Mouse (Mus musculus) yolk sac, embryonic 10.5 days (tissue): ENCODE measurements around the gene Dnajc5.

Experiments
- DNase-seq: peaks from one replicate; pipeline ENCODE4 v3.0.0-alpha.2; 2017; ENCODE audit warnings: low spot score

Gene Dnajc5

DNA sequence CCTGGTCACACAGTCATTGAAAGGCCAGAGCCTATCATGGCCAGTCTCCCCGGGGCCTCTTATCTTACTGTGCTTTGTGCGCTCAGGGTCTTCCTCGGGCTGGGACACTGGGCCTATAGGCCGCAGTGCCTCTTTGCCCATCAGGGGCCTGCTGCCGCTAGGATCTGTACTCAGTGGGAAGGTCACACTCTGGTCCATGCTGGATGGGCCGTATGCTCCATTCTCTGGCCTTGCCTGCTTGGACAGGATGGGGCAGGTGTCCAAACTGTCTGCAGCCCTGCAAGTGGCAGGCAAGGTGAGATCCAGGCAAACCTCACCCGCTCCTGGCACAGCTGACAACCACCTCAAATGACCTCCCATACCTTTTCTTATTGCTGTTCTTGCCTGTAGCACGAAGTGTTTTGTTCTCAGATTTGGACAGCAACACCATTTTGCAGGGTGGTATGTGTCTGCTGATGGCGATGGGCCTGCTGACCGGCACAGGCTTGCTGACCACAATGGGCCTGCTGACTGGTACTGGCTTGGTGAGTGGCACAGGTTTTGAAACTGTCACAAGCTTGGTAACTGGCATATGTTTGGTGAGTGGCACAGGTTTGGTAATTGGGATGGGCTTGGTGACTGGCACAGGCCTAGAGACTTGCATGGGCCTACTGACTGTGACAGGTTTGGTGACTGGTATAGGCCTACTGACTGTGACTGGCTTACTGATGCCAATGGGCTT is 68.9 kb downstream of the Dnajc5 start:
- DNase-seq: no peak

DNA sequence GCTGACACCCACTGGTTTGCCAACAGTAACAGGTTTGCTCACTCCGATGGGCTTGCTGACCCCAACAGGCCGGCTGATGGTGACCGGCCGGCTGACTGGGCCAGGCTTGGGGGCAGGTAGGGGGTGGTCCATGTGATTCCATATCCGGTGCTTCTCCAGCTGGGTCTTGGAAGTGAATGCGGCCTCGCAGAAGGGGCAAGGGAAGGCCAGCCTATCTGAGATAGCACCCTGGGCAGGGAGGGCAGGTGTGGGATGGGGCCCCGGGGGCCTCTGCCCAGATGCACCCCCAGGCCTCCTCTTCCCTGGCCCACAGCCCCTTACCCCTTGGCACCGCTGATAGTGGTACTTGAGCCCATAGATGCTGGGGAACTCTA is 69.4 kb downstream of the Dnajc5 start:
- no peak for DNase-seq

DNA sequence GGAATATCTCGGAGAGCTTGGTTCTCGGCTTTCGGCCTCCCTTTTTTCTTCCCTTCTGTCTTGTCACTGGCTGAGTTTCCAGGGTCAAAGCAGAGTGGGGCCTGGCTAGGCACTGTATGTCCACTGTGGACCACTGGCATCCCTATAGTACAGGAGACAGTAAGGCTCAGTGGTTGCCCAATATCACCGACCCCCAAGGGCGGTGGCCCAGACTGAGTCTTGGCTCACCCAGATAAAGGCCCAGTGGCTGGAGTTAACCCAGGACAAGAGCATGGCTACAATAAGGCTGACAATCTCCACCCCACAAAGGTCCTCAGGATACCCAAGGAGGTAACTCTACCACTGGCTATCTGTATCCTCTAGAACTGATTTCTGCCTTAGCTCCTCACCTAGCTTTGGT is 70.2 kb downstream of the Dnajc5 start:
- DNase-seq: no peak

DNA sequence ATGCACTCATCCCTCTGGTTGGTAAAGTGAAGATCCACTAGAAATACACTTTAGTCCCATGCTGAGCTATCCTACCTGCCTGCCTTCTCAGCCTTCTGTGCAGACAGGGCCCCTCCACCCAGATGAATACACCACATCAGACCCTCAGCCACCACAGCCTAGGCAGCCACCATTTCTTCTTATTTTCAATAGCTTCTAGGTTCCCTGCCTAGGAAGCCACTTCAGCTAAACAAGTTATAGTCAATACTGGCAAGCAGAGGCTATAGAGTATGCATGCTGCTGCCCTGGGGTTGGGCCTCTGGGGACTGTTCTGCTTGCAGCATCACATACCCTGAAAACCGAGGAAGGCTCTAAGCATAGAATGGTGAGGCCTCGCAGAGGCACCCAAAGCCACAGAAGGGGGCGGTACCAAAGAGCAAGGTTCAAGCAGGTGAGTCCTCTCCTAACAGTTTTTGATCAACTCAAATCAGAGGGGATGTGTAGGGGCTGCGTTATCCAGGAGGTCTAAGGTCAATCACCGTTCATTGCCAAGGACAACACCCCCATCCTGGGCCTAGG is 71.3 kb downstream of the Dnajc5 start, which contains the start of gene Prpf6:
Prpf6 (plus strand) TSS at position 341 of the 558 bp plus-strand sequence.
- peak; percentile 42 for DNase-seq

DNA sequence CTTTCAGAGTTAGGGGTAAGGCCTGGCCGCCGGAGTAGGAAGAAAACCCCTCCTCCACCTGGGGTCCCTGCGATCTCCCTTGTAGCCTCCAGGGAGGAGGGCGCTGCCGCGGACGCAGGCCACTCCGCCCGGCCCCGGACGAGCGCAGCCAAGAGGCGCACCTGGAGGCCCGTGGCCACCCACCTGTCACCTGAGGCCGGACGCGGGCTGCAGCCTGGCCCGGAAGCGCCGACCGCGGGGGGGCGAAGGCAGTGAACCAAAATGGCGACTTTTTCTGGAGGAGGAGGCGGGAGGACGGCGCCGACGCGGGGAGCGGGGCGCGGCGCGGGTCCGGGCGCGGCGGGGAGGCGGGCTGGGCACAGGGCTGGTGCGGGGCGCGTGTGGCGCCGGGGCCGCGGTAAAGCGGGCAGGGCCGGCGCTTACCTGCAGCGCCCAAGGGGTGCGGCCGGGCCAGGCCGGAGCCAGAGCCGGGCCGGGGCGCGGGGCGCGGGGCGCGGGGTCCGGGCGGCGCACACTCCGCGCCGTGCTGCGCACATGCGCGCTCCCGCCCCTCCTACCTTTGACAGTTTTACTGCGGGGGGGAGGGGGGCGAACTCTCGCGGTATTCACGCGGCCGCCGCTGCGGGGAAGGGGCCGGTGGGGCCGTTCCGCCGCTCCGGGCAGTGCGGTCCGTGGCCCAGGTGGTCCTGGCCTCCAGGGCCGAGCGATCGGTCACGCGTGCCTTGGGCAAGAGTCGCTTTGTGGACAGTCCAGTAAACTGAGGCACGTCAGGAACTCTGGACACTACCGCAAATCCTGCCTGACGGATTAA is 72.2 kb downstream of the Dnajc5 start, which contains the start of gene Zfp512b:
Zfp512b (minus strand) TSS at position 573 of the 811 bp plus-strand sequence.
- peak; percentile 86 for DNase-seq

DNA sequence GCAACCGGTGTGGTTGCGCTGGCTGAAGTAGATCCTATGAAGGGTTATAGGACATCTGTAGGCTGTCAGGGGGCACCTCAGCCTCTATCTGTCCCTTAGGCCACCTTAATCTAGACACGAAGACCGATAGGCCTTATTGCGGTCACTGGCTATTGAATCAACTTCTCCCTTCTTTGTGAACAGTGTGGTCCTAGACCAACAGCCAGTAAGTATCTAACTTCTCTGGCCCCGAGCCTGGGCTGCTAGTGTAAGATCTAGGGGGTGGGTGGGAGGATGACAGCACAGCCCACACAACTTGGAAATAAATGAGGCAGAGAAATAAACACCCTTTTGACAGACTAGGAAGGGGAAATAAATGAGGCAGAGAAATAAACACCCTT is 72.7 kb downstream of the Dnajc5 start:
- no peak for DNase-seq

DNA sequence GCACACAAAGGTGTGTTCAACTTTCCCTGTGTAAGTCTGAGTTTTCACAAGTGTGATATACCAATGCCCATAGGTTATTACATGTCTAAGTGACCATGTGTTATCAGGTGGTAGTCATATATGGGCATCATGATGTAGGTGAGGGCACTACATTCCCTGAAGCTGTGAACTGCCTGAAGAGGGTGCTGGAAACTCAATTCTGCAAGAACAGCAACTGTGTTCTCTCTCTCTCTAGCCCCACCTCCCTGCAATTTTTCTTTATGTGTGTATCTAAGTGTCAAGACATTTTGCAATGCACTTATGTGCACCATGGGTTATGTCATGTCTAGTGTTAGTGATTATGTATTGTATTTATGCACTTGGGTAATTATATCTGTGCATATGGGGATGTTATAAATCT is 73.7 kb downstream of the Dnajc5 start:
- no peak for DNase-seq

DNA sequence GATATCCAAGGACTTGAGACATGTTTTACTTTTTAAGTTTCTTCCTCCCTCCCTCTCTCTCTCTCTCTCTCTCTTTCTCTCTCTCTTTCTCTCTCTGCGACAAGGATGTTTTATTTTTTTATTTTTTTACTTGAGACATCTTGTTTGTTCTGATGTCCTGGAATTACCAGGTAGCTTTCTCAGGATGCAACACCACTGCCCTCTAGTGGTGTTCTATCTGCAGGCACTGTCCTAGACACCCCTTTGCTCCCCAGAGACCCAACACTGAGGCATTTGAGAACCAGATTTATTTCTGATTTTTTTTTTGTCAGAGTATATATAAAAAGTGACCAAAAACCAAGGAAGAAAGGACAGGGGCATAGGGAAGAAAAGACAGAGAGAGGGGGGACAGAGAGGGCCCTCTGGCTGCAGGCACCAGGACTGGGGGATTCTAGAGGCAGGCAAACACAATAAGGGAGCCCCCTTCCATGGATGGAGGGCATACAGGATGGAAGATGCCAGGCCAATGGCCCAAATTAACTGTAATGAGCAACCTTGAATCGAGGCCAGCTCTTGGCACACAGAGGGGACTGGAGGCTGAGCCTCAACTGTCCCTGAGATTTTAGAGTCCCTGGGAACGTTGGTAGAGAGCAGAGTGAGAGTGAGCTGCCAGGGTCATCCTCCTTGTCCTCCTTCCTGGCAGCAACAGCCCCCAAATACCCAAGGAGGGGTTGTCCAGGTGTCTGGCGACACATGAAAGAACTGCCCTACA is 74.8 kb downstream of the Dnajc5 start:
- no peak for DNase-seq

DNA sequence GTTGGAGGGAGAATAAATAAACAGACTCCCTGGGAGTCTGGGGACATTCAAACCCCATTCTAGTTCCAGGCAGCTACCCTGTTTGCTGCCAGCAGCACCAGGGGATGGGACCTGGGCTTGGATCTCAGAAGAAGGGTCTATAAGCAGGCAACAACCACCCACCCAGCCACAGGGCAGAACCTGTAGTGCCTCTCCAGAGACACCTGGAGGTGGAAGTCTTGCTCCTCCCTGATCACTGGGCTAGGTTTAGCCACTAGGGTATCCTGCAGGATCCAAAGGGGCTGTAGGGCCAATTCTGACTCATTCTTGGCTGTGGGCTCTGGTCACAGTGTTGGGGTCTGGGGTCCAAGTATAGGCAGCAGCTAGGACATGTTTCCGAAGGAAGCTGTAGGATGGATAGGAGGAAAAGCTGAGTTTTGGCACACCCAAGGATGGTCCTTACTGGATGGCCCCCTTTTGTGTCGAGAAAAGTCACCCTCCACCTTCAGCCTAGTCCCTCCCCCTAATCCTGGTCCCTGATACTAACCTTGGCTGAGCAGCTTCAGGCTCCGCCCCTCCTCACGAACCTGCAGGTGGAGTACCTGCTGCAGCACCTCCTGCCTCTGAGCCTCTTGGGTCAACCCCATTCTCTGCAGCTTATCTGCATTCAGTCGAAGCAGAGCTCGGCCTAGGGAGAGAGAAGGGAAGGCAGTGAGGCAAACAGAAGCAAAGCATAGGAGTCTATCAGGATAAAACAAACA is 76.1 kb downstream of the Dnajc5 start:
- DNase-seq: no peak

DNA sequence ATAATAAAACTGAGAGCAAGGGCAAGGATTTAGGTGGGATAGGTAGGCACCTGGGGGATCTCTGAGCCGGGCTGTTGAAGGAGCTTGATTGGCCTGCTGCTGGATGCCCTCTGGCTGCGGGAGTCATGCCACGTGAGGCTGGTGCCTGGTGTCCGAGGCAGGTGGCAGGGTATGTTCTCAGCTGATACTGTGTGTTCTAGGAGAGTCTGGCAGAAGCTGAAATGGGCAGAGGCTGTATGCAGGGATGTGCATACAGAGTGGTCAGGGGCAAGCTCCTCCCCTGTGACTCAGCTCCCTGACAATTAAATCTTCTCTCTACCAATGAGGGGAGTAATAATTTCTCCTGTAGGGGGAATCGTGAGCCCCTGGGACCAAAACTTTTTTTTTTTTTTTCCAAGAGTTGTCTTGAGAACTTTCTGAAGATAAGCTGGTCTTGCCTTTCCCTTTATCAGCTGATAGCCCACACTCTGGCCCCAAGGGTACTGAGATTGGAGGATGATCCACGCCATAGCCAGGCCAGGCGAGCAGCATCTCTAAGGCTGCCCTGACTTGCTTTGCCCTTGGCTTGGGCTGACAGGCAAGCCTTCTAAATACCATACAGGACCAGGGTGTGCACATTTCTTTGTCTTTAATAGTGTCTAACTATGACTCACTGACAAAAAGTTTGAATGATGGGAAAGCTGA is 77.2 kb downstream of the Dnajc5 start:
- DNase-seq: no peak

DNA sequence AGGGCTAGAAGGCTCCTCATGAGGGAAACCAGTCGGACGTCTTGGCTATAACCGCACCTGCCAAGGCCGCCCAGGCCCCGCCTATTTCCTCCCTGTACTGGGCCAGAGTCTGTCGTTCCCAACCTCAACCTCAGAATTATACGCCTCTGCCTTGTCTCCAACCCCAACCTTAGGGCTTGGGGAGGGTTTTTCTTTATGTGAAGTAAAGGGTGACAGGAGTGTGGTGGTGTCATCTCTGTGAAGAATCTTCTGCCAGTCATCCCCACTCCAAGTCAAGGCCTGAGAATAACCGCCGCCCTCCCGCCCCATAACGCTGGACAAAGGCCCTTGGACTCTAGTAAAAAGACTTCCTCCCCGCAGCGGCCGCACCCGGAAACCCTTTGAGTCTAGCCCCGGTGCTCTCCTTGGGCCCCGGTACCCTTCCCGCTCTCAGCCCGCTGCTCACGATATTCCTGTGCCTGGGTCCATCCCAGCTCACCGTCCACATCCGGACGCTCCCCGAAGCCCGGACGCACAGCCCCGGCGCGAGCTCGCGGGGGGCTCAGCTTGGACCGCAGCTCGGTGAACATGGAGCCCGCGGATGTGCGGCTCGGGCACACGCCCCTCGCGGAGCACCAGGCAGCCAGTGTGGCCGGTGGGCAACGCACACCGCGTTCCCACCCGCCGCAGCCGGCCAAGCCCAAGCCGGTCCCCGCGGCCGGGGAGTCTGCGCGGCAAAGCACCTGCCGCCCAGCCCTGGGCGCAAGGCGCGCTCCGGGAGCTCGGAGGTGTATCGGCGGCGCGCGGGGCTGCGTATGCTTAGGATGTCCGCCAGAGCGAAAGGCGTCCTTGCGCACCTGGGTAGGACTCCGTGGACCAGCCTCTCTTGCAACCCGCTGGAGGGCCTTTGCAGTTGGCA is 78.4 kb downstream of the Dnajc5 start, which contains the start of gene Samd10:
Samd10 (minus strand) TSS at position 759 of the 898 bp plus-strand sequence.
- DNase-seq: peak; percentile 63

DNA sequence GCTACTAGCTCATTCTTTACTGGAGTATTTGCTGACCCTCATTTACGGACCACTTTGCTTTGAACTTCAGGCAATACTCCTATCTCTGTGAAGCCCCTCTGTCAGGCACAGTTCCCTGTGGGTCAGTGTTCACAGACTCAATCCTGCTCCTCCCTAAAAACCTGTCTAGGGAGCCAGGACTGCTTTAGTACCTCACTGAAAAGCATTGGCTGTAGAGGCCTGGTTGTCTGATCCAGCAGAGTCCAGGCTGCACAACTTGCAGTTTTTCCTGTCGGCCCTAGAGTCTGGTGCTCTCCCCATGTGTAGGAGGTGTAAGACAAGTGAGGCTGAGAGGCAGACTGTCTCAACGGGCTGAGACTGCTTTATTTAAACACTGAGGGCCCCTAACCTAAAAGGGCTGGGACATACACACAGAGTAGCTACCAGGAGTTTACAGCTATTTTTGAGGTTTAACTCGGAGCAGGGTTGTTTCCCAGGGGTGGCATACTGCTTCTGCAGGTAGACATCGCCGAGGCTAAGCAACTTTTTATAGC is 80.0 kb downstream of the Dnajc5 start:
- DNase-seq: no peak

DNA sequence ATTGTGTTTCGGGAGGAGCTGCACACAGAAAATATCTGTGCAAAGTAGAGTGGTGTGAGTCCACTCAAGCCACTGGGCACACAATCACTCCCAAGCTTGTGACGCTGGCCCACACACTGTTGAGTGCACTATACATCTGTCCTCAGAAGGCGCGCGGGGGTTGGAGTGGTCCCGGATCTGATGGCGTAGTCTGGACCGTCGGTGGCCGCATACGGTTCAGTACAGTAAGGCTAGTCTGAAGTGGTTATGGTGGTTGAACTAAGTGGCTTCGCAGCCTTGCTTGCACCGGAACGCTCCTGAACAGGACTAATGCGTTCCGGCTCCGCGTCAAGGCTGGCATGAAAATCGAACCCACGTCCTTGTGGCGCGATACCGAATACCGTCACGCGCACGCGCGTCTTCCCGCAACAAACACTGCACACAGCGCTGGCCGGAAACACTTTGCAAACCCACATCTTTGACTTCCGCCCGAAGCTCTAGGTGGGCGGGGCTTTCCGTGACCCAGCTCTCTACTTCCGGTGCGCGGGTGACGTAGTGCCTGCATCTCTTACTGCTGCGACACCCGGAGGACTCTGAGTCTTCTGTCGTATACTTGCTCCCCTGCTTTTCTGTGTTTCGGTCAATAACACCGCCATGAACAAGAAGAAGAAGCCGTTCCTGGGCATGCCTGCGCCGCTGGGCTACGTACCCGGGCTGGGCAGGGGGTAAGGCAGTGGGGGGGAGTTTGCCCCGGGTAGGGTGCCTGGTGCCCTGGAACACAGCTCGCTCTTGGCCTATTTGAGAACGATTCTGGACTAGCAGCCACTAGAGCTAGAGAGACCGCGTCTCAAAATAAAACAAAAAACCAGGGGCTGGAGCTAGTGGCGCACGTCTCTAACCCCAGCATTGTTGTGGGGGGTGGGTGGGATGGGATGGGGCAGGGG is 80.8 kb downstream of the Dnajc5 start:
- peak; percentile 94 for DNase-seq

DNA sequence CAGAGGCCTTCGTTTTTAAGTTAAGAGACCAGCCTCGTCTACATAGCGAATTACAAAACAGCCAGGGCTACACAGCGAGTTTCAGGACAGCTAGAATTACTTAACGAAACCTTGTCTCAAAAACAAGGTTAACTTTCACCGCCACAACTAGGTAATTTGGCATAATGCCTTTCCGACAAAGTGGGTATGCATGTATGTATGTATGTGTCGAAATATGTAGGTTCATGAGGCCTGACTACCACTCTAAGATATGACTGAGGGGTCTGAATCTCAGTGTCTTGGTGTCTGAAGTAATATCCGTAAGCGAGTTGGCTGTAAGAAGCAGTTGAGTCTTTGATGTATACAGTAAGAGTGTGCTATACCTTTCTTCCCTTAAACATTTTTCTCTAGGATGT is 81.5 kb downstream of the Dnajc5 start:
- no peak for DNase-seq

DNA sequence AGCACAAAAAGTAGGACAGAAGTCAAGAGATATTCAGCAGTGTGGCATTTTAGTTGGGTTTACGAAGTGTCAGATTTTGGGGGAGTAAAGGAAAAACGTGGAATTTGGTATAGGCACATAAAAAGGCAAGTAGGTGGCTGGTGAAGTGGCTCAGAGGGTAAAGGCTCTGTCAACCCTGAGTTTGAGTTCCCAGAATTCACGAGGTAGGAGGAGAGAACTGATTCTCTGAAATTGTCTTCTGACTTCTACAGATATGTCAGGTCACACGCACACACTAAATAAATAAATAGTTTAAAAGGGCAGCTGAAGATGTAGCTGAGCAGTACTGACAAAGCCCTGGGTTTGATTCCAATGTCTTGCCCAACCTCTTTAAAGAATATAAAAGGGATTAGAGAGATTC is 82.1 kb downstream of the Dnajc5 start:
- DNase-seq: no peak
